In genomic region chr12:111416921-111417779, GRCm38 (mm10) we compare ENCODE assay signal across 8 mouse cellular contexts. TPM values are rescaled to one million over a fixed set of nuclear protein-coding genes. Genes with fewer than 3 reads are reported as not detected.
DNase-seq lines count a peak whose midpoint lies in the region; ATAC-seq and TF ChIP-seq lines count a peak whose summit lies in the region.

TSS of gene Exoc3l4 (plus strand) at chr12:111417017.

- no peaks in the 10 kb centered on the region for H3K9me3 ChIP-seq in lung, embryonic 14.5 days (ENCODE audit: low read depth, low read length)
- no peaks in the 10 kb centered on the region for H3K9me3 ChIP-seq in forebrain, postnatal 0 days (ENCODE audit: low read length)

- TF ChIP-seq CTCF in lung, embryonic 14.5 days (IDR thresholded peaks at IDR 0.05; ENCODE audit: low read depth): peak; percentile 25; the same call in 1 of the 2 replicates
- TF ChIP-seq CTCF in forebrain, postnatal 0 days (IDR thresholded peaks at IDR 0.05; ENCODE audit: low read depth): no peak

- peak within 1 kb of the TSS; percentile 68 for H3K4me2 ChIP-seq in lung, embryonic 14.5 days
- H3K4me2 ChIP-seq in forebrain, postnatal 0 days (ENCODE audit: low read depth): peak within 1 kb of the TSS; percentile 39

- WGBS in lung, embryonic 14.5 days: 3% methylated on average over 17 of the region's 17 CpGs
- WGBS in forebrain, postnatal 0 days: 10% methylated on average over 17 of the region's 17 CpGs

- H3K4me3 ChIP-seq in lung, embryonic 14.5 days (ENCODE audit: low read depth, low read length): peak within 1 kb of the TSS; percentile 37
- no peak within 1 kb of the TSS for H3K4me3 ChIP-seq in forebrain, postnatal 0 days (ENCODE audit: low read depth, low read length)

- H3K27me3 ChIP-seq in lung, embryonic 14.5 days (ENCODE audit: insufficient read depth, low read length): peaks cover 5% of the 10 kb centered on the region; the same call in 1 of the 2 replicates
- H3K27me3 ChIP-seq in forebrain, postnatal 0 days (ENCODE audit: insufficient read depth, low read length): peaks cover 7% of the 10 kb centered on the region; the same call in 1 of the 2 replicates

- no peaks in the 10 kb centered on the region for H3K36me3 ChIP-seq in lung, embryonic 14.5 days (ENCODE audit: insufficient read depth)
- no peaks in the 10 kb centered on the region for H3K36me3 ChIP-seq in forebrain, postnatal 0 days (ENCODE audit: insufficient read depth)

- peaks cover 11% of the 10 kb centered on the region for H3K4me1 ChIP-seq in lung, embryonic 14.5 days (ENCODE audit: insufficient read depth)
- H3K4me1 ChIP-seq in forebrain, postnatal 0 days (ENCODE audit: insufficient read depth): no peaks in the 10 kb centered on the region

- H3K9ac ChIP-seq in lung, embryonic 14.5 days: peak within 1 kb of the TSS; percentile 44
- no peak within 1 kb of the TSS for H3K9ac ChIP-seq in forebrain, postnatal 0 days

- DNase-seq in lung, embryonic 14.5 days: peak; percentile 72
- no peak for DNase-seq in lung, postnatal 25 days (ENCODE audit: low spot score)
- peak; percentile 26 for DNase-seq in forebrain, postnatal 0 days
- peak; percentile 29 to 51 for DNase-seq in kidney, adult 8-10 months
- peak; percentile 64 for DNase-seq in lung, postnatal 36 days
- no peak for DNase-seq in left cerebral cortex, adult 9 months (ENCODE audit: low spot score in 2 of 2)
- no peak for DNase-seq in adrenal gland, postnatal 36 days
- DNase-seq in spleen, adult 12 weeks (ENCODE audit: low spot score): no peak

- peak within 1 kb of the TSS; percentile 65 for H3K27ac ChIP-seq in lung, embryonic 14.5 days (ENCODE audit: low read depth)
- H3K27ac ChIP-seq in forebrain, postnatal 0 days (ENCODE audit: low read depth, low read length): no peak within 1 kb of the TSS

- peak; percentile 66 for ATAC-seq in lung, embryonic 14.5 days (ENCODE audit: insufficient read depth)
- no peak for ATAC-seq in forebrain, postnatal 0 days

RNA-seq across cellular contexts. Expression of gene Exoc3l4, which starts in this region (rescaled TPM):
- 10.3 and 10.7 TPM in 2 replicates for polyA plus RNA-seq in lung, embryonic 14.5 days (2014; fragmentation: Nextera tagmentation; extraction: Ambion mirVana)
- total RNA-seq in forebrain, postnatal 0 days (2014; rRNA removed): 2.1 TPM in 2 replicates
- polyA plus RNA-seq in forebrain, postnatal 0 days (2015; fragmentation: Nextera tagmentation; extraction: Ambion mirVana): 1.5 and 2.0 TPM in 2 replicates
- 1 to 10 TPM; 4.8 to 6.7 TPM for total RNA-seq in adrenal gland, postnatal 36 days (2021)

Comparison
In these comparisons a context has a peak if more than half of its experiments do, and no peak if none do; other contexts are left out.
1. DNase-seq: peak in lung, embryonic 14.5 days (single experiment), forebrain, postnatal 0 days (single experiment), kidney, adult 8-10 months (2 of 2) and lung, postnatal 36 days (single experiment); none in lung, postnatal 25 days (single experiment), left cerebral cortex, adult 9 months (0 of 2), adrenal gland, postnatal 36 days (0 of 2) and spleen, adult 12 weeks (single experiment).